Mouse (Mus musculus) liver, adult (tissue): ENCODE measurements around the gene Rbfox3.
A peak's percentile ranks its signal among the peaks of the same experiment; 100 is the strongest.

Experiments
- GATA4 ChIP-seq: IDR thresholded peaks from 2 replicates; pipeline ENCODE4 v1.6.1; 2014; ENCODE audit warnings: mild to moderate bottlenecking, low read length; ENCODE audit not compliant: insufficient replicate concordance

Gene Rbfox3

GRCm38 (mm10) chr11:118459536-118459935, 451.9 kb downstream of the Rbfox3 start:
- TF ChIP-seq GATA4 = peak; percentile 23; the same call in 1 of the 2 replicates

- TF ChIP-seq GATA4 = no peak
These were observed 452.3 kb downstream of the Rbfox3 start for GRCm38 (mm10) chr11:118459051-118459450.

GRCm38 (mm10) chr11:118456937-118457336, 454.5 kb downstream of the Rbfox3 start:
- TF ChIP-seq GATA4 = no peak

- TF ChIP-seq GATA4 = no peak
These were observed 455.6 kb downstream of the Rbfox3 start for GRCm38 (mm10) chr11:118455788-118456187.

- no peak for TF ChIP-seq GATA4
These were observed 457.3 kb downstream of the Rbfox3 start for GRCm38 (mm10) chr11:118453886-118454671.

- TF ChIP-seq GATA4 = no peak
These were observed 458.4 kb downstream of the Rbfox3 start for GRCm38 (mm10) chr11:118452955-118453354.

GRCm38 (mm10) chr11:118451211-118451610, 460.2 kb downstream of the Rbfox3 start:
- TF ChIP-seq GATA4 = no peak

GRCm38 (mm10) chr11:118448385-118448784, 463.0 kb downstream of the Rbfox3 start:
- TF ChIP-seq GATA4 = no peak

- TF ChIP-seq GATA4 = no peak
These were observed 464.1 kb downstream of the Rbfox3 start for GRCm38 (mm10) chr11:118447346-118447745.

- TF ChIP-seq GATA4 = no peak
These were observed 465.6 kb downstream of the Rbfox3 start for GRCm38 (mm10) chr11:118445843-118446242.

- no peak for TF ChIP-seq GATA4
These were observed 468.0 kb downstream of the Rbfox3 start for GRCm38 (mm10) chr11:118443201-118443970.

- peak; percentile 65; the same call in 1 of the 2 replicates for TF ChIP-seq GATA4
These were observed 468.7 kb downstream of the Rbfox3 start for GRCm38 (mm10) chr11:118442691-118443090.
